Mouse (Mus musculus) regulatory T cell (primary cell): ENCODE results near the gene Zfp81.
"Not testable (repeated sequence)": the region's sequence is repeated elsewhere in the genome, so short reads cannot be mapped to it uniquely, and the experiment has no call there.

Source experiments
- in situ Hi-C: fragments of 300-600 bp; cut with MboI, MseI; formaldehyde crosslinking; loops from one replicate; pipeline ENCODE4 v1.15.1; 2025; ENCODE audit warnings: high pct_unique_total_duplicates

Zfp81 gene

DNA sequence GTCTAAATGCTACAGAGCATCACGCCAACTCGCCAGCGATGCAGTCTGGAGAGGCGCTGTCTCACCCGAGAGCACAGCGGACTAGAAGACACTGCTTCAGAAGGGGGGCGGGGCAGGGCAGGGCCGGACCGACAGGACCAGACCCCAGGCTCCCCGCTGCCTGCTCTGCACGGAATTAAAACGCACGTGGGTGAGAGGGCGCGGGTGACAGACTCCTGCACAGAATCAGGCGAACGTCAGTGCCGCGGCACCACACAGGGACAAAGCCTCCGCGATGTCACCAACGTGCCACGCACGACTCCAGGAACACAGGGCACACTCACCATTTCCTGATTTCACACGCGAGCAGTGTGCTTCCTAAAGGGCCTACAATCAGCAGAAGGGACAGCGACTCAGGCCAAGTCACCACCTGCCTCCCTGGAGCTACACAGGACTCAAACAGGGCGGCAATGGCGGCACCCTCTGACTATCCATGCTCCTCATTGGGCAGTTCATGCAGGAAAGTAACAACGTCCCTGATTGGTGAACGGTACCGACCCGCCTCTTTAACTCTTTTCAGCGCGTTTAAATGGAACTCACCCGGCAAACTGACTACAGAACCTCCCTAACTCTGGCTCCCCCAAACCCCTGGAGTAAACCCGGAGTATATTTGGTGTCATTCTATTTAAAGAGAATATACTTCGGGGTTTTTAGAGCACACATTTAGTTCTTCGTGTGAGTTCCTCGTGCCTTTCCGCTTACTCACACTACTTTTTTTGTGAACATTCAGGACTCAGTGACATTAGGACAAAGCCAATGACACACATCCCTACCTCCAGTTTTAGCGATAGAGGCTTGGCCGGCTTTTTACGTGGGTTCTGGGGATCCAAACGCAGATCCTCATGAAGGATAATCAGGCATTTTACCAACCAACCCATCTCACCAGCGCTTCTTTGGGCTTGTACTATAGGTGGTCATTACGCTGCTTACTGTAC, at the start of gene Zfp81:
Gene Zfp81, minus strand, starts transcription at position 468 of the 974 bp plus-strand sequence.
- in situ Hi-C loops: no loop called here

DNA sequence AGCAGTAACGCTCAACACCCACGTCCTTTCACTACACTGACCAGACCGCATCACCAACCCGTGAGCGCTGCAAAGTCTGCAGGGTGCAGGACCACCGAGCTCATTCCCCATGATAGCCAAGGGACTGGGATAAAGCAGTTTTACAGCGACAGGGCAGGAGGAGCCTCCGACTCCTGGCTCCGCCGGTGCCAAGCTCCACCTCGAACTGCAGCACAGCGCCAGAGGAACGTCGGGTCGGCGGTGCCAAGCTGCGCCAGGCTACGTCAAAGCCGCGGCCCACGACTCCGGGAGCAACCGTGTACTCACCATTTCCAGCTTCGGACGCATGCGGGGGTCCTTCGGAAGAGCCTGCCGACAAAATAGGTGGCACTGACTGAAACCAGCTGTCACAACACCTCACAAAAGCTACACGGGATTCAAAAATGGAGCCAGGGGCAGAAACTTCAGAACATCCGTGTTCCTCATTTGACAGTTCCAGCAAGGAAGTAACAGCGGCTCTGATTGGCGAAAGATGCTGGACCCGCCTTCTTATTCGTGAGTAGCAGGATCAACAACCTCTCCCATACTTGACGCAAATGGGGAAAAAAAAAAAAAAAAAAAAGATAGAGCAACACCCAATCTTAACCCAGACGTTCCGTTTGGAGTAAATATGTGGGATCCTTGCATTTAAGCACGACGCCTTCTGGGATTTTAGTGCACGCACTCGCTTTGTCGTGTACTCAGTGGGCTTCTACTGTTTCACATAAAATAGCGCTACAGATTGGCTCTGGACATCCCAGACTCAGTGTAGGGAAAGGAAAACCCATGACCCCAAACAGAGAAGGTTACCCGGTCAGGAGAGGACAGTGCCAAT, 35.7 kb upstream of the Zfp81 start, which contains the start of gene Zfp101:
Gene Zfp101, minus strand, starts transcription at position 460 of the 853 bp plus-strand sequence.
- in situ Hi-C loops: no loop called here

DNA sequence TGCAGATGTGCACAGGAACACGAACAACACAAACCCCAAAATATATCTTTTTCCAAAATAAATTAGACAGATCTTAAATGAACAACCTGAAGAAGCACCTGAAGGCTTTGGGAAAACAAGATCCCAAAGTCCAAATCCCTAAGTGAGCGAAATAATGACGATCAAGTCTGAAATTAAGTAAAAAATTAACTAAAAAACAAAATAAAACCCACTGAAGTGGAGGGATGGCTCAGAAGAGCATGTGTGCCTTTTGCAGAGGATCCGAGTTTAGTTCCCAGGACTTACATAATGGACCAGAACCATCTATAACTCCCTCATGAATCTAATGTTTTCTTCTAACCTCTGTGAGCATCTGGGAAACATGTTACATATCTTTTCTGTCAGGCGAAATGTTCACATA, 33.6 kb upstream of the Zfp81 start:
- in situ Hi-C loops: no loop called here

DNA sequence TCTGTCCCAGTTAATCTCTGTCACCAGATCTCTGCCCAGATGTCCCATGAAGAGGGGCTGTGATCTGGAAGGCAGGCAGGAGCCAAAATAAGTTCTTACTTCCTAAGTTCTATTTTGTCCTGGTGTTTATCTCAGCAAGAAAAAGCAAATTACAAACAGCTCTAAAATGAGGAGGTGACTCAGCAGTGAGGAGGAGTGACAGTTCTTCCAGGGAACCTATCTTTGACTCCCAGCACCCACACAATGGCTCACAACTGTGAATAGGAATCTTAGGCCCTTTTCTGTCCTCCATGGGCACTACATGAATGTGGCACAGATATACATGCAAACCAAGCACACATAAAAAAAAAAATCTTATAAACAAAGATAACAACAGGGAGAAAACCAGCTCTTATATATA, 27.0 kb upstream of the Zfp81 start:
- in situ Hi-C loops: no loop called here

DNA sequence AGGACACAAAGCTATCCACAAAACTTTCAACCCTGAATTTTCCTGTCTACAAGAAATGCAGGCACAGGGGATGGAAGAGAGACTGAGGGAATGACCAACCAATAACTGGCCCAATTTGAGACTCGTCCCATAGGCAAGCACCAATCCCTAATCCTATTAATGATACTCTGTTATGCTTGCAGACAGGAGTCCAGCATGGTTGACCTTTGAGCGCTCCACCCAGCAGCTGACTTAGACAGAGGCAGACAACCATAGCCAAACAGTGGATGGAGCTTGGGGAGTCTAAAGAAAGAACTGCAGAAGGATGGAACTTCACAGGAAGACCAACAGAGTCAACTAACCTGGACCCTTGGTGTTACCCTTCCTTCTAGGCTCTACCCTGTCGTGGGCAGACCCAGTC, 14.1 kb upstream of the Zfp81 start:
- in situ Hi-C loops: no loop called here

DNA sequence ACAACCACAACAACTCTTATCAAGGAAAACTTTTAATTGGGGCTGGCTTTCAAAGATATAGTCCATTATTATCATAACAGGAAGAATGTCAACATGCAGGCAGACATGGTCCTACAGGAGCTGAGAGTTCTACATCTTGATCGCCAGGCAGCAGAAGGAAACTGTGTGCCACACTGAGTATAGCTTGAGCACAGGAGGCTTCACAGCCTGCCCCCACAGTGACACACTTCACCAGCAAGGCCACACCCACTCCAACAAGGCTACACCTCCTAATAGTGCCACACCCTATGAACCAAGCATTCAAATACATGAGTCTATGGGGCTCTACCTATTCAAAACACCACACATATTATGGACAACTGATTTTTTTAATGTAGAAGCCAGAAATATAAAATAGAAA, 5.7 kb downstream of the Zfp81 start:
- in situ Hi-C loops: no loop called here

DNA sequence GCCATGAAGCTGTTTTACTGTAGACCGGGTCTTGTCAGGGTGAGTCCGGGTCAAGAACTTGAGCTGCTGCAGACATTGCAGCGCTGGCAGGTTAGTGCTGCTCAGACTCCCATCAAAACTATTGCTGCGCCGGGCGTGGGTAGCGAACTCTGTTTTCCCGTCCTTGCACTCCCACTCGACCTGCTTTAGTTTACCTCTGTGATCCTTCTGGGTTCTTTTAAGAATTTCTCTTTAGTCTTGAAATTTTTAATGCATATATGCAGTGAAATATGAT, 68.9 kb downstream of the Zfp81 start:
- in situ Hi-C loops: not testable (repeated sequence)

DNA sequence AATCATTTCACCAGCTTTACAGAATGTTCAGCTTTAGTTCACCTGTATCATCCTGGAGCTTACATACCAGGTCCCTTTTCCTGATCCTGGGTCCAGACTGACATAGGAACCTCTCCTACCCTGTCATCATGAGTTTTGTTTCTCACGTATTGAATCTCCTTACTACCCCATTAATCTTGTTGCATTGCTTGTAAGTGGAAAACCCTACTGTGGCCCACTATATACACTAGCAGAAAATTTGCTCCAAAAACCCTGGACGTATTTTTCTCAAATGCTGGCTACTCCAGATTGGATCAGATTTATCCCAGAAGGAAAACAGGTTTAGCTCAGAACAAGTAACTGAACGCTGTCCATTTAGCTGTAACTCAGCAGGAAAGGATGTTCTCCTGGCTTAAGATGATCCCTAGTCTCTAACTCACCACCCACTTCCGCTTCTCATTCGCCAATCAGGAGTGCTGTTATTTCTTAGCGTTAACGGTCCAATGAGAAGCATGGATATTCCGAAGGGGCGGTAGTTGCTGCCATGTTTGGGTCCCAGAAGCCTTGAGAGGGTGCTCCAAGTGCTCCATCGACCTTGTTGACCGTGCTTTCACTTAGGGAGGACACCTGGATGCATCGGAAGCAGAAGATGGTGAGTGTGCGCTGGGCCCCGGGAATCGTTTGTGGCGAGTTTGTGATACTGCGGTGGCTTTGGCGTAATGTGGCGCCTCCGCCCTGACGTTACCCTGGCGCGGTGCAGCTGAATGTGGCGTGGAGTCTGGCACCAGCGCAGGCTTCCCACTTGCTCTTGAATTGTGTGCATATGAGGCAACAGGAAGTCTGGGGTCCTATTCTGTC, 69.4 kb downstream of the Zfp81 start, which contains the start of gene Zfp955b:
Gene Zfp955b, plus strand, starts transcription at position 506 of the 837 bp plus-strand sequence.
- in situ Hi-C loops: not testable (repeated sequence)
